Mouse (Mus musculus): ENCODE results near the gene Hspa5. TPM values are rescaled to one million over a fixed set of nuclear protein-coding genes. Genes with fewer than 3 reads are reported as not detected.
"Not testable (repeated sequence)": the region's sequence is repeated elsewhere in the genome, so short reads cannot be mapped to it uniquely, and the experiment has no call there.

Hspa5 gene
- 100 to 1,000 TPM; 510 to 612 TPM for polyA plus RNA-seq (2017; shearing (Covaris generic))

- ATAC-seq: peak; percentile 81
Measured at GRCm38 (mm10) chr2:34771368-34772226, at the start of gene Hspa5. Hspa5 (plus strand) TSS chr2:34771970.

GRCm38 (mm10) chr2:34725269-34725668 lies 46.5 kb upstream of the Hspa5 start:
- no peak for ATAC-seq

GRCm38 (mm10) chr2:34727045-34727728 lies 44.6 kb upstream of the Hspa5 start:
- no peak for ATAC-seq

- ATAC-seq: no peak
Measured at GRCm38 (mm10) chr2:34736626-34737025, 35.1 kb upstream of the Hspa5 start.

- ATAC-seq: no peak
Measured at GRCm38 (mm10) chr2:34737911-34738310, 33.9 kb upstream of the Hspa5 start.

- ATAC-seq: no peak
Measured at GRCm38 (mm10) chr2:34739684-34740391, 31.9 kb upstream of the Hspa5 start.

- no peak for ATAC-seq
Measured at GRCm38 (mm10) chr2:34741390-34742159, 30.2 kb upstream of the Hspa5 start.

- ATAC-seq: no peak
Measured at GRCm38 (mm10) chr2:34742675-34743074, 29.1 kb upstream of the Hspa5 start.

GRCm38 (mm10) chr2:34744476-34744875 lies 27.3 kb upstream of the Hspa5 start:
- peak; percentile 23 for ATAC-seq

GRCm38 (mm10) chr2:34745673-34746072 lies 26.1 kb upstream of the Hspa5 start:
- ATAC-seq: peak; percentile 23

GRCm38 (mm10) chr2:34748479-34748878 lies 23.3 kb upstream of the Hspa5 start:
- no peak for ATAC-seq

- ATAC-seq: no peak
Measured at GRCm38 (mm10) chr2:34750245-34750644, 21.5 kb upstream of the Hspa5 start.

GRCm38 (mm10) chr2:34753811-34754550 lies 17.8 kb upstream of the Hspa5 start:
- peak; percentile 67 for ATAC-seq

GRCm38 (mm10) chr2:34754551-34755358 lies 17.0 kb upstream of the Hspa5 start, which contains the start of gene Gapvd1:
Gapvd1 (minus strand) TSS chr2:34755232.
- ATAC-seq: no peak

- no peak for ATAC-seq
Measured at GRCm38 (mm10) chr2:34757341-34757740, 14.4 kb upstream of the Hspa5 start.

- not testable (repeated sequence) for ATAC-seq
Measured at GRCm38 (mm10) chr2:34761272-34761671, 10.5 kb upstream of the Hspa5 start.

- ATAC-seq: no peak
Measured at GRCm38 (mm10) chr2:34762174-34762573, 9.6 kb upstream of the Hspa5 start.

GRCm38 (mm10) chr2:34762872-34763271 lies 8.9 kb upstream of the Hspa5 start:
- ATAC-seq: peak; percentile 66

GRCm38 (mm10) chr2:34764801-34765200 lies 7.0 kb upstream of the Hspa5 start:
- ATAC-seq: no peak

- ATAC-seq: no peak
Measured at GRCm38 (mm10) chr2:34770049-34770448, 1.7 kb upstream of the Hspa5 start.

- no peak for ATAC-seq
Measured at GRCm38 (mm10) chr2:34770951-34771350, 819 bp upstream of the Hspa5 start.

All from activated CD4-positive, CD25-positive, alpha-beta regulatory T cell, adult 4 months (primary cell).